Mouse (Mus musculus): ENCODE measurements at regions not wholly inside any gene's neighbourhood (a gene's known extent, or its start where the extent isn't known, plus 50 kb on each side); places are given as distances from the start of the nearest gene placed in this dataset.

- Histone ChIP-seq H3K27me3 (ENCODE audit: insufficient read depth, low read length) (no peaks in the 10 kb centered on the region), H3K36me3 (ENCODE audit: insufficient read depth) (no peaks in the 10 kb centered on the region), H3K4me1 (ENCODE audit: insufficient read depth) (0 out of 2 replicates have a peak, but pooled peaks cover 11% of the 10 kb centered on the region), H3K4me3 (ENCODE audit: low read depth, low read length) (no peak overlapping the region), H3K27ac (ENCODE audit: low read depth) (no peak overlapping the region), H3K9me3 (ENCODE audit: low read depth, low read length) (no peaks in the 10 kb centered on the region), H3K4me2 (no peak overlapping the region), H3K9ac (no peak overlapping the region)
- WGBS, result 72% methylated on average over 9 of the region's 9 CpGs
- ATAC-seq (ENCODE audit: insufficient read depth) (no peak), DNase-seq (no peak)
- no peak for TF ChIP-seq CTCF (IDR thresholded peaks at IDR 0.05; ENCODE audit: low read depth)
Measured at GRCm38 (mm10) chr10:111743291-111743690, 229.2 kb upstream of the Krr1 start.

GRCm38 (mm10) chr10:111745116-111745515 is 227.3 kb upstream of the Krr1 start:
- Histone ChIP-seq H3K4me2 (no peak overlapping the region), H3K4me3 (ENCODE audit: low read depth, low read length) (no peak overlapping the region), H3K4me1 (ENCODE audit: insufficient read depth) (peaks cover 11% of the 10 kb centered on the region), H3K9me3 (ENCODE audit: low read depth, low read length) (no peaks in the 10 kb centered on the region), H3K36me3 (ENCODE audit: insufficient read depth) (no peaks in the 10 kb centered on the region), H3K27me3 (ENCODE audit: insufficient read depth, low read length) (no peaks in the 10 kb centered on the region), H3K9ac (no peak overlapping the region), H3K27ac (ENCODE audit: low read depth) (no peak overlapping the region)
- WGBS, result 92% methylated on average over 3 of the region's 3 CpGs
- ATAC-seq (ENCODE audit: insufficient read depth) (no peak), DNase-seq (no peak)
- no peak for TF ChIP-seq CTCF (IDR thresholded peaks at IDR 0.05; ENCODE audit: low read depth)

GRCm38 (mm10) chr10:111746067-111746878 is 226.2 kb upstream of the Krr1 start:
- 63% methylated on average over 12 of the region's 12 CpGs for WGBS
- no peak for TF ChIP-seq CTCF (IDR thresholded peaks at IDR 0.05; ENCODE audit: low read depth)
- peak; percentile 22; the same call in 1 of the 2 replicates for ATAC-seq (ENCODE audit: insufficient read depth)

GRCm38 (mm10) chr10:111746879-111747477 is 225.5 kb upstream of the Krr1 start:
- Histone ChIP-seq H3K36me3 (ENCODE audit: insufficient read depth) (no peaks in the 10 kb centered on the region), H3K4me1 (ENCODE audit: insufficient read depth) (peaks cover 5% of the 10 kb centered on the region), H3K27ac (ENCODE audit: low read depth) (no peak overlapping the region), H3K27me3 (ENCODE audit: insufficient read depth, low read length) (no peaks in the 10 kb centered on the region), H3K4me2 (no peak overlapping the region), H3K4me3 (ENCODE audit: low read depth, low read length) (no peak overlapping the region), H3K9ac (no peak overlapping the region), H3K9me3 (ENCODE audit: low read depth, low read length) (no peaks in the 10 kb centered on the region)
- DNase-seq (no peak), ATAC-seq (ENCODE audit: insufficient read depth) (peak; percentile 42)
- WGBS, result 80% methylated on average over 6 of the region's 6 CpGs
- no peak for TF ChIP-seq CTCF (IDR thresholded peaks at IDR 0.05; ENCODE audit: low read depth)

More at GRCm38 (mm10) chr10:111746067-111746878, 226.2 kb upstream of the Krr1 start:
- Histone ChIP-seq H3K36me3 (ENCODE audit: insufficient read depth) (no peaks in the 10 kb centered on the region), H3K4me3 (ENCODE audit: low read depth, low read length) (no peak overlapping the region), H3K4me1 (ENCODE audit: insufficient read depth) (peaks cover 5% of the 10 kb centered on the region), H3K9me3 (ENCODE audit: low read depth, low read length) (no peaks in the 10 kb centered on the region), H3K9ac (no peak overlapping the region), H3K27ac (ENCODE audit: low read depth) (no peak overlapping the region), H3K27me3 (ENCODE audit: insufficient read depth, low read length) (no peaks in the 10 kb centered on the region), H3K4me2 (no peak overlapping the region)
- DNase-seq, result no peak

- WGBS, result 37% methylated on average over 3 of the region's 3 CpGs
- Histone ChIP-seq H3K4me3 (ENCODE audit: low read depth, low read length) (no peak overlapping the region), H3K9me3 (ENCODE audit: low read depth, low read length) (no peaks in the 10 kb centered on the region), H3K36me3 (ENCODE audit: insufficient read depth) (no peaks in the 10 kb centered on the region), H3K27ac (ENCODE audit: low read depth) (no peak overlapping the region), H3K4me2 (no peak overlapping the region), H3K9ac (no peak overlapping the region), H3K27me3 (ENCODE audit: insufficient read depth, low read length) (no peaks in the 10 kb centered on the region), H3K4me1 (ENCODE audit: insufficient read depth) (peaks cover 5% of the 10 kb centered on the region)
- no peak for ATAC-seq (ENCODE audit: insufficient read depth)
- TF ChIP-seq CTCF (IDR thresholded peaks at IDR 0.05; ENCODE audit: low read depth), result no peak
- peak; percentile 51 for DNase-seq
Measured at GRCm38 (mm10) chr10:111748482-111748881, 224.0 kb upstream of the Krr1 start.

GRCm38 (mm10) chr10:111753646-111754045 is 218.8 kb upstream of the Krr1 start:
- Histone ChIP-seq H3K36me3 (ENCODE audit: insufficient read depth) (no peaks in the 10 kb centered on the region), H3K27me3 (ENCODE audit: insufficient read depth, low read length) (no peaks in the 10 kb centered on the region), H3K27ac (ENCODE audit: low read depth) (no peak overlapping the region), H3K4me3 (ENCODE audit: low read depth, low read length) (no peak overlapping the region), H3K9ac (no peak overlapping the region), H3K4me1 (ENCODE audit: insufficient read depth) (peaks cover 14% of the 10 kb centered on the region), H3K9me3 (ENCODE audit: low read depth, low read length) (no peaks in the 10 kb centered on the region), H3K4me2 (no peak overlapping the region)
- no peak for ATAC-seq (ENCODE audit: insufficient read depth)
- 92% methylated on average over 2 of the region's 2 CpGs for WGBS
- DNase-seq, result no peak
- no peak for TF ChIP-seq CTCF (IDR thresholded peaks at IDR 0.05; ENCODE audit: low read depth)

GRCm38 (mm10) chr10:111755964-111756363 is 216.5 kb upstream of the Krr1 start:
- TF ChIP-seq CTCF (IDR thresholded peaks at IDR 0.05; ENCODE audit: low read depth), result no peak
- Histone ChIP-seq H3K27me3 (ENCODE audit: insufficient read depth, low read length) (no peaks in the 10 kb centered on the region), H3K4me3 (ENCODE audit: low read depth, low read length) (no peak overlapping the region), H3K9me3 (ENCODE audit: low read depth, low read length) (no peaks in the 10 kb centered on the region), H3K27ac (ENCODE audit: low read depth) (no peak overlapping the region), H3K36me3 (ENCODE audit: insufficient read depth) (no peaks in the 10 kb centered on the region), H3K4me2 (no peak overlapping the region), H3K9ac (no peak overlapping the region), H3K4me1 (ENCODE audit: insufficient read depth) (peaks cover 14% of the 10 kb centered on the region; the same call in 1 of the 2 replicates)
- ATAC-seq (ENCODE audit: insufficient read depth) (no peak), DNase-seq (no peak)
- WGBS, result 50% methylated on average over 1 of the region's 1 CpGs

All from lung, embryonic 14.5 days (tissue).